ENCODE assay signal across 10 mouse cellular contexts in genomic region chr7:96971027-96971996, GRCm38 (mm10). TPM values are rescaled to one million over a fixed set of nuclear protein-coding genes. Genes with fewer than 3 reads are reported as not detected.
DNase-seq lines count a peak whose midpoint lies in the region; ATAC-seq and TF ChIP-seq lines count a peak whose summit lies in the region.
"Had no signal": no experiment of that assay in that cellular context is flagged by ENCODE, and none has a peak within 500 bp of the region (broad histone marks: within the 10 kb centered on the region; RNA-seq: fewer than 3 reads in every experiment).

No protein-coding gene starts in this region.

- TF ChIP-seq POLR2A in brain, embryonic 14.5 days (IDR thresholded peaks at IDR 0.05; ENCODE audit: borderline replicate concordance, extremely low read depth, insufficient read depth, insufficient read length, poor library complexity, severe bottlenecking), result no peak

- H3K4me2 ChIP-seq in intestine, embryonic 16.5 days (ENCODE audit: low read depth, low read length), result peak overlapping the region; percentile 27; the same call in 1 of the 2 replicates

- H3K4me1 ChIP-seq in intestine, embryonic 16.5 days (ENCODE audit: control insufficient read depth, insufficient read depth, low read length), result peaks cover 3% of the 10 kb centered on the region; the same call in 1 of the 2 replicates

- no peak for ATAC-seq in intestine, embryonic 16.5 days

- H3K27me3 ChIP-seq in intestine, embryonic 16.5 days (replicated peaks; ENCODE audit: control insufficient read depth, insufficient read depth, low read length), result no peaks in the 10 kb centered on the region

- H3K9me3 ChIP-seq in intestine, embryonic 16.5 days (ENCODE audit: control insufficient read depth, low read length), result no peaks in the 10 kb centered on the region

- DNase-seq in heart, adult 8-10 months (ENCODE audit: low spot score), result peak; percentile 16
- DNase-seq in heart, adult 11 months, result no peak
- peak; percentile 46 for DNase-seq in brain, embryonic 14.5 days (ENCODE audit: low read depth)
- peak; percentile 56 for DNase-seq in lung, postnatal 10 days
- DNase-seq in cerebellum, adult 9-11 months, result no peak
- no peak for DNase-seq in thymus, adult 18-20 months
- DNase-seq in layer of hippocampus, adult 8-10 months (ENCODE audit: low spot score in 2 of 2), result no peak
- DNase-seq: cerebellum, postnatal 36 days had no signal

- WGBS in intestine, embryonic 16.5 days, result 60% methylated on average over 21 of the region's 21 CpGs

- H3K36me3 ChIP-seq in intestine, embryonic 16.5 days (ENCODE audit: control insufficient read depth, insufficient read depth, low read length), result 0 out of 2 replicates have a peak, but pooled peaks cover 3% of the 10 kb centered on the region

- no peak for TF ChIP-seq CTCF in brain, embryonic 14.5 days (IDR thresholded peaks at IDR 0.05; ENCODE audit: borderline replicate concordance, extremely low read depth, insufficient read depth, insufficient read length)

- H3K27ac ChIP-seq in intestine, embryonic 16.5 days (ENCODE audit: low read length), result no peak overlapping the region; the same call in 1 of the 2 replicates

- no peak overlapping the region for H3K4me3 ChIP-seq in intestine, embryonic 16.5 days (ENCODE audit: low read length)
- H3K4me3 ChIP-seq: myocyte had no signal

- peak overlapping the region; percentile 15; the same call in 1 of the 2 replicates for H3K9ac ChIP-seq in intestine, embryonic 16.5 days (ENCODE audit: low read depth, low read length)

RNA-seq across cellular contexts. Expression of gene Nars2, which starts 20.0 kb away (rescaled TPM):
- 10 to 100 TPM; 16.9 to 24.1 (median 19.8) TPM for total RNA-seq in heart, adult 8-10 months (2022)
- 7.6 and 8.4 TPM in 2 replicates for polyA plus RNA-seq in brain, embryonic 14.5 days (2012; rRNA removed)
- polyA plus RNA-seq in intestine, embryonic 16.5 days (2015; fragmentation: Nextera tagmentation; extraction: Ambion mirVana), result 29.7 and 30.4 TPM in 2 replicates
- 10 to 100 TPM; 19.2 to 20.1 (median 19.7) TPM for total RNA-seq in layer of hippocampus, adult 8-10 months (2022)

Comparison
In these comparisons a context has a peak if more than half of its experiments do, and no peak if none do; other contexts are left out.
1. DNase-seq: peak in heart, adult 8-10 months (single experiment), brain, embryonic 14.5 days (single experiment) and lung, postnatal 10 days (single experiment); none in heart, adult 11 months (single experiment), cerebellum, adult 9-11 months (single experiment), thymus, adult 18-20 months (0 of 2) and layer of hippocampus, adult 8-10 months (0 of 2).